Mouse (Mus musculus) cerebellum, adult (tissue): Measurements from ENCODE around the gene Ccno.
"Not testable (repeated sequence)": the region's sequence is repeated elsewhere in the genome, so short reads cannot be mapped to it uniquely, and the experiment has no call there.

Experiments used
- ATAC-seq: cut with Nextera tagmentation; 2 replicates; pipeline ENCODE4 v1.9.2; 2017; ENCODE audit warnings: mild to moderate bottlenecking, moderate library complexity, mixed read lengths; ENCODE audit not compliant: insufficient number of reproducible peaks, low FRiP score, low TSS enrichment

Gene Ccno

GRCm38 (mm10) chr13:112998427-112999201 is 11.0 kb downstream of the Ccno start:
- peak; percentile 43; the same call in 1 of the 2 replicates for ATAC-seq

- ATAC-seq, result no peak
Observed at GRCm38 (mm10) chr13:113000090-113000489, 12.5 kb downstream of the Ccno start.

GRCm38 (mm10) chr13:113000576-113001318 is 13.1 kb downstream of the Ccno start:
- no peak for ATAC-seq

- no peak for ATAC-seq
Observed at GRCm38 (mm10) chr13:113012683-113013082, 25.1 kb downstream of the Ccno start.

GRCm38 (mm10) chr13:113013174-113013953 is 25.8 kb downstream of the Ccno start:
- ATAC-seq, result not testable (repeated sequence)

- ATAC-seq, result no peak
Observed at GRCm38 (mm10) chr13:113021521-113021920, 33.9 kb downstream of the Ccno start.

GRCm38 (mm10) chr13:113022467-113022866 is 34.9 kb downstream of the Ccno start:
- no peak for ATAC-seq

- no peak for ATAC-seq
Observed at GRCm38 (mm10) chr13:113023274-113024143, 35.9 kb downstream of the Ccno start.

GRCm38 (mm10) chr13:113031351-113031750 is 43.7 kb downstream of the Ccno start:
- ATAC-seq, result no peak

GRCm38 (mm10) chr13:113031792-113032571 is 44.4 kb downstream of the Ccno start:
- ATAC-seq, result no peak

GRCm38 (mm10) chr13:113032831-113033230 is 45.2 kb downstream of the Ccno start:
- no peak for ATAC-seq

- 0 out of 2 replicates have a peak, but pooled peaks have one; percentile 16 for ATAC-seq
Observed at GRCm38 (mm10) chr13:113034271-113034886, 46.8 kb downstream of the Ccno start.

GRCm38 (mm10) chr13:113034950-113035421 is 47.4 kb downstream of the Ccno start, which contains the start of gene Cdc20b:
TSS of gene Cdc20b (plus strand) at chr13:113035111.
- ATAC-seq, result 0 out of 2 replicates have a peak, but pooled peaks have one; percentile 33

GRCm38 (mm10) chr13:113035852-113036251 is 48.2 kb downstream of the Ccno start:
- peak; percentile 78 for ATAC-seq
